Mouse (Mus musculus): ENCODE results near the gene Ezh2. TPM values are rescaled to one million over a fixed set of nuclear protein-coding genes. Genes with fewer than 3 reads are reported as not detected.

Ezh2 gene
- polyA plus RNA-seq, 1 experiment from 2014 or later, result 45.9 TPM

- H3K9me3 ChIP-seq (ENCODE audit: control insufficient read depth, low read length), result no peaks in the 10 kb centered on the region
- H3K4me3 ChIP-seq (ENCODE audit: low read length), result no peak overlapping the region
- H3K9ac ChIP-seq (ENCODE audit: low read depth, low read length), result no peak overlapping the region
- H3K4me1 ChIP-seq (ENCODE audit: control insufficient read depth, insufficient read depth, low read depth, low read length), result no peaks in the 10 kb centered on the region
- H3K36me3 ChIP-seq (ENCODE audit: control insufficient read depth, insufficient read depth, low read length), result peaks cover 2% of the 10 kb centered on the region
- no peaks in the 10 kb centered on the region for H3K27me3 ChIP-seq (replicated peaks; ENCODE audit: control insufficient read depth, insufficient read depth, low read length)
- ATAC-seq, result no peak
- H3K4me2 ChIP-seq (ENCODE audit: low read length), result no peak overlapping the region
- 96% methylated on average over 2 of the region's 2 CpGs for WGBS
- no peak overlapping the region for H3K27ac ChIP-seq (ENCODE audit: low read depth, low read length)
Observed at GRCm38 (mm10) chr6:47560846-47561245, 34.3 kb downstream of the Ezh2 start.

- Histone ChIP-seq H3K36me3 (ENCODE audit: control insufficient read depth, insufficient read depth, low read length) (peaks cover 2% of the 10 kb centered on the region), H3K9me3 (ENCODE audit: control insufficient read depth, low read length) (no peaks in the 10 kb centered on the region), H3K4me2 (ENCODE audit: low read length) (no peak overlapping the region), H3K4me1 (ENCODE audit: control insufficient read depth, insufficient read depth, low read depth, low read length) (no peaks in the 10 kb centered on the region), H3K27ac (ENCODE audit: low read depth, low read length) (no peak overlapping the region), H3K9ac (ENCODE audit: low read depth, low read length) (no peak overlapping the region), H3K27me3 (replicated peaks; ENCODE audit: control insufficient read depth, insufficient read depth, low read length) (no peaks in the 10 kb centered on the region), H3K4me3 (ENCODE audit: low read length) (no peak overlapping the region)
- ATAC-seq, result no peak
Observed at GRCm38 (mm10) chr6:47560407-47560806, 34.7 kb downstream of the Ezh2 start.

- WGBS, result 77% methylated on average over 2 of the region's 2 CpGs
- Histone ChIP-seq H3K9ac (ENCODE audit: low read depth, low read length) (no peak overlapping the region), H3K9me3 (ENCODE audit: control insufficient read depth, low read length) (no peaks in the 10 kb centered on the region), H3K4me2 (ENCODE audit: low read length) (no peak overlapping the region), H3K36me3 (ENCODE audit: control insufficient read depth, insufficient read depth, low read length) (peaks cover 9% of the 10 kb centered on the region), H3K27ac (ENCODE audit: low read depth, low read length) (no peak overlapping the region), H3K4me3 (ENCODE audit: low read length) (no peak overlapping the region), H3K4me1 (ENCODE audit: control insufficient read depth, insufficient read depth, low read depth, low read length) (no peaks in the 10 kb centered on the region), H3K27me3 (replicated peaks; ENCODE audit: control insufficient read depth, insufficient read depth, low read length) (no peaks in the 10 kb centered on the region)
- no peak for ATAC-seq
Observed at GRCm38 (mm10) chr6:47559287-47559686, 35.9 kb downstream of the Ezh2 start.

DNA sequence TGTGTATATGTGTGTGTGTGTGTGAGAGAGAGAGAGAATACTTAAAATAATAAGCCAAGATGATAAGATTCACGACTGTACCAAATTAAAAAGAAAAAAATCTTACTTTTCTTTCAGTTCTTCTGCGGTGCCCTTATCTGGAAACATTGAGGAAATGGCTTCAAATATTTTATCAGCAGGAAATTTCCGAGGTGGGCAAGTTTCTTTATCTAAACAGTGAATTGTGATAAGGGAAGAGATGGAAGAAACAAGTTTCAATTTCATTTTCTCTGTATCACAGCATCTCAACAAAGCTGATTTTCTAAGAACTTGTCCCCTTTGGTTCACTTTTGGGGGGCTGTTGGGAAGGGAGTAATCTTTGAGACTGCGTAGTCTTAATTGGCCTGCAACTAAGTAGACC is 42.9 kb downstream of the Ezh2 start:
- WGBS, result 97% methylated on average over 4 of the region's 4 CpGs
- Histone ChIP-seq H3K4me3 (ENCODE audit: low read length) (no peak overlapping the region), H3K36me3 (ENCODE audit: control insufficient read depth, insufficient read depth, low read length) (peaks cover 22% of the 10 kb centered on the region)

GRCm38 (mm10) chr6:47535333-47535732 is 59.8 kb downstream of the Ezh2 start:
- Histone ChIP-seq H3K9me3 (ENCODE audit: control insufficient read depth, low read length) (no peaks in the 10 kb centered on the region), H3K9ac (ENCODE audit: low read depth, low read length) (no peak overlapping the region), H3K4me1 (ENCODE audit: control insufficient read depth, insufficient read depth, low read depth, low read length) (no peaks in the 10 kb centered on the region), H3K4me3 (ENCODE audit: low read length) (no peak overlapping the region), H3K36me3 (ENCODE audit: control insufficient read depth, insufficient read depth, low read length) (peaks cover 15% of the 10 kb centered on the region), H3K27me3 (replicated peaks; ENCODE audit: control insufficient read depth, insufficient read depth, low read length) (no peaks in the 10 kb centered on the region), H3K4me2 (ENCODE audit: low read length) (no peak overlapping the region), H3K27ac (ENCODE audit: low read depth, low read length) (no peak overlapping the region)
- ATAC-seq, result no peak
- 91% methylated on average over 5 of the region's 5 CpGs for WGBS

More for the DNA sequence above, 42.9 kb downstream of the Ezh2 start:
- Histone ChIP-seq H3K4me1 (ENCODE audit: control insufficient read depth, insufficient read depth, low read depth, low read length) (no peaks in the 10 kb centered on the region), H3K9me3 (ENCODE audit: control insufficient read depth, low read length) (no peaks in the 10 kb centered on the region), H3K9ac (ENCODE audit: low read depth, low read length) (no peak overlapping the region), H3K27me3 (replicated peaks; ENCODE audit: control insufficient read depth, insufficient read depth, low read length) (no peaks in the 10 kb centered on the region), H3K27ac (ENCODE audit: low read depth, low read length) (no peak overlapping the region), H3K4me2 (ENCODE audit: low read length) (no peak overlapping the region)
- ATAC-seq, result no peak

GRCm38 (mm10) chr6:47532547-47532946 is 62.6 kb downstream of the Ezh2 start:
- 81% methylated on average over 1 of the region's 1 CpGs for WGBS
- no peak overlapping the region for H3K9ac ChIP-seq (ENCODE audit: low read depth, low read length)

GRCm38 (mm10) chr6:47527655-47528054 is 67.5 kb downstream of the Ezh2 start:
- 96% methylated on average over 1 of the region's 1 CpGs for WGBS
- no peak overlapping the region for H3K27ac ChIP-seq (ENCODE audit: low read depth, low read length)
- ATAC-seq, result no peak
- no peaks in the 10 kb centered on the region for H3K27me3 ChIP-seq (replicated peaks; ENCODE audit: control insufficient read depth, insufficient read depth, low read length)
- H3K36me3 ChIP-seq (ENCODE audit: control insufficient read depth, insufficient read depth, low read length), result peaks cover 49% of the 10 kb centered on the region
- no peaks in the 10 kb centered on the region for H3K4me1 ChIP-seq (ENCODE audit: control insufficient read depth, insufficient read depth, low read depth, low read length)
- H3K9me3 ChIP-seq (ENCODE audit: control insufficient read depth, low read length), result no peaks in the 10 kb centered on the region
- H3K4me2 ChIP-seq (ENCODE audit: low read length), result no peak overlapping the region
- no peak overlapping the region for H3K4me3 ChIP-seq (ENCODE audit: low read length)
- H3K9ac ChIP-seq (ENCODE audit: low read depth, low read length), result no peak overlapping the region

More at GRCm38 (mm10) chr6:47532547-47532946, 62.6 kb downstream of the Ezh2 start:
- H3K4me1 ChIP-seq (ENCODE audit: control insufficient read depth, insufficient read depth, low read depth, low read length), result no peaks in the 10 kb centered on the region
- H3K27ac ChIP-seq (ENCODE audit: low read depth, low read length), result no peak overlapping the region
- peaks cover 20% of the 10 kb centered on the region for H3K36me3 ChIP-seq (ENCODE audit: control insufficient read depth, insufficient read depth, low read length)
- H3K4me2 ChIP-seq (ENCODE audit: low read length), result no peak overlapping the region
- no peaks in the 10 kb centered on the region for H3K27me3 ChIP-seq (replicated peaks; ENCODE audit: control insufficient read depth, insufficient read depth, low read length)
- H3K9me3 ChIP-seq (ENCODE audit: control insufficient read depth, low read length), result no peaks in the 10 kb centered on the region
- H3K4me3 ChIP-seq (ENCODE audit: low read length), result no peak overlapping the region
- no peak for ATAC-seq

GRCm38 (mm10) chr6:47527129-47527528 is 68.0 kb downstream of the Ezh2 start:
- ATAC-seq, result no peak
- WGBS, result 89% methylated on average over 2 of the region's 2 CpGs
- Histone ChIP-seq H3K9ac (ENCODE audit: low read depth, low read length) (no peak overlapping the region), H3K9me3 (ENCODE audit: control insufficient read depth, low read length) (no peaks in the 10 kb centered on the region), H3K4me1 (ENCODE audit: control insufficient read depth, insufficient read depth, low read depth, low read length) (no peaks in the 10 kb centered on the region), H3K27ac (ENCODE audit: low read depth, low read length) (no peak overlapping the region), H3K27me3 (replicated peaks; ENCODE audit: control insufficient read depth, insufficient read depth, low read length) (no peaks in the 10 kb centered on the region), H3K4me3 (ENCODE audit: low read length) (no peak overlapping the region), H3K36me3 (ENCODE audit: control insufficient read depth, insufficient read depth, low read length) (peaks cover 49% of the 10 kb centered on the region), H3K4me2 (ENCODE audit: low read length) (no peak overlapping the region)

GRCm38 (mm10) chr6:47526446-47526845 is 68.7 kb downstream of the Ezh2 start:
- no peak overlapping the region for H3K4me2 ChIP-seq (ENCODE audit: low read length)
- H3K4me3 ChIP-seq (ENCODE audit: low read length), result no peak overlapping the region
- H3K4me1 ChIP-seq (ENCODE audit: control insufficient read depth, insufficient read depth, low read depth, low read length), result no peaks in the 10 kb centered on the region
- peaks cover 52% of the 10 kb centered on the region for H3K36me3 ChIP-seq (ENCODE audit: control insufficient read depth, insufficient read depth, low read length)
- no peak overlapping the region for H3K27ac ChIP-seq (ENCODE audit: low read depth, low read length)
- 86% methylated on average over 4 of the region's 4 CpGs for WGBS
- H3K9me3 ChIP-seq (ENCODE audit: control insufficient read depth, low read length), result no peaks in the 10 kb centered on the region
- ATAC-seq, result no peak
- H3K27me3 ChIP-seq (replicated peaks; ENCODE audit: control insufficient read depth, insufficient read depth, low read length), result no peaks in the 10 kb centered on the region
- H3K9ac ChIP-seq (ENCODE audit: low read depth, low read length), result no peak overlapping the region

- H3K4me2 ChIP-seq (ENCODE audit: low read length), result no peak overlapping the region
- no peak overlapping the region for H3K4me3 ChIP-seq (ENCODE audit: low read length)
- no peaks in the 10 kb centered on the region for H3K27me3 ChIP-seq (replicated peaks; ENCODE audit: control insufficient read depth, insufficient read depth, low read length)
- no peaks in the 10 kb centered on the region for H3K9me3 ChIP-seq (ENCODE audit: control insufficient read depth, low read length)
- no peaks in the 10 kb centered on the region for H3K4me1 ChIP-seq (ENCODE audit: control insufficient read depth, insufficient read depth, low read depth, low read length)
- 86% methylated on average over 2 of the region's 2 CpGs for WGBS
- no peak overlapping the region for H3K27ac ChIP-seq (ENCODE audit: low read depth, low read length)
- no peak overlapping the region for H3K9ac ChIP-seq (ENCODE audit: low read depth, low read length)
- ATAC-seq, result no peak
- peaks cover 59% of the 10 kb centered on the region for H3K36me3 ChIP-seq (ENCODE audit: control insufficient read depth, insufficient read depth, low read length)
Observed at GRCm38 (mm10) chr6:47525041-47525440, 70.1 kb downstream of the Ezh2 start.
